Mouse (Mus musculus) cerebellum, postnatal 4 days (tissue): ENCODE measurements around the gene Bzw2.

Experiments
- DNase-seq, 2 experiments: peaks; one replicate each; pipeline ENCODE4 v3.0.0; 2022; ENCODE audit warnings: low spot score in 2 of 2, mixed read lengths in 1 of 2

The Bzw2 gene

DNA sequence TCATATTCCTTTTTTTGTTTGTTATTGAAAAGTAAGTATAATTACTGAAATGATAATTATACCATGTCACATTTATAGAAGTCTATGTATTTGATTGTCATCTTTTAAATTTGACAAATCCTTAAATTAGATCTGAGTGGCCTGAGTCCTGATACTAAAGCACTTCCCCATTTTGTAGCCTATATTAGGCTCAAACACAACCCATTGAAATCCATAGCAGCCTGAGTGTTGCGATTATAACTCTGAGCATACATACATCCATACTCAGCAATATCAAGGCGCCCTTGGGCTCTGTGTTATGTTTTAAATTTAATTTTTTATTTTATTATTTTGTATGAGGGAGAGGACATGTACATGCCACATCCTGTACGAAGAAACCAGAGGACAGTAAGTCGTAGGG lies 87.6 kb downstream of the Bzw2 start:
- DNase-seq = no peak

DNA sequence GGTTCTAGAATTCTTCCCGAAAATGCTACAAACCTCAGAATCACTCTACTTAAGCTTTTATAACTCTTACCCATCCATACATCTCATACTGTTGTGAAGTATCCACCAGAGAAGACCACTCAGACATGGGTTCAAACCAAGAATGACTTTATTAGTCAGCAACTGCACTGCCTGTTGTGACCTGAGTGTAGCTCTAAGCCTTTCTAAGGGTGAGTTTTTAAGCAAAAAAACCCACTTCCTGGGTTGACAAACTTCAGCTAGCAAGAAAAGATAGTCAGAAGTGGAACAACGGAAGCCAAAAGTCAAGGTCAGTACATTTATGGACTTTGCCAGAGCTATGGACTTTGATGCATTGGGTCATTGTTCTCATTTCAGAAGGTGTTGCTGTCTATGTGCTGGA lies 90.3 kb downstream of the Bzw2 start:
- no peak for DNase-seq

DNA sequence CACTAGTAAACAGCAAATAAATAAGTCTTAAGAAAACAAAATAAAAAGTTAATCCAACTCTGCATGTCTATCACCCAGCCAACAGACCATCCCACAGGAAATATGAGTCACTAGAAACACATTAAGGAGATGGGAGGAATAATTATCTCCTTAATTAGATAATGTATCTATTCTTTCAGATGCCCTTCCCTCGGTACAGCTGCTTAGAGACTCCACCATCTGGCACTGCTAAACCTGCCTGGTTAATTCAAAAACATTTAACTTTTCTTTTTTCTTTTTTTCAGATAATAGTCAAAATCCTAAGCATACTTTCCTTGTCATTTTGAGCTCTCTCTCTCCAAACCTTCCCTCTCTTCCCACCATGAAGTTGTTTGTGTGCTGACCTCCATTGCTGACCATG lies 92.0 kb downstream of the Bzw2 start:
- DNase-seq = no peak

DNA sequence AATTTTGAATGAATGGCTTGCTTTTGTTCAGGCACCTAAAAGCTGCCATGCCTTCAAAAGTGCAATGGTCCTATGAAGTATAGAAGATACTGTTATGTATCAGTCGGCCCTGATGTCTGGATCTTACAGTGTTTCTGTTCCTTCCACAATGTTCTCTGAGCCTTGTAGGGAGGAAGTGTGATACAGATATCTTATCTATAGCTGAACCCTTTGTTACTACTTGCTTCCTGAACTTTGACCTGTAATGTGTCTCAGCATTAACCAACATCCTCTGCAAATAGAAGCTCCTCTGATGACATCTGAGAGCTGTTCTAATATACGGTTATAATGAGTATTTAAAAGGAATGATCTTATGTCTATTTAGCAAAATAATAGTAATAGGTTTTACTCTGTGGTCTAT lies 100.2 kb downstream of the Bzw2 start:
- no peak for DNase-seq

DNA sequence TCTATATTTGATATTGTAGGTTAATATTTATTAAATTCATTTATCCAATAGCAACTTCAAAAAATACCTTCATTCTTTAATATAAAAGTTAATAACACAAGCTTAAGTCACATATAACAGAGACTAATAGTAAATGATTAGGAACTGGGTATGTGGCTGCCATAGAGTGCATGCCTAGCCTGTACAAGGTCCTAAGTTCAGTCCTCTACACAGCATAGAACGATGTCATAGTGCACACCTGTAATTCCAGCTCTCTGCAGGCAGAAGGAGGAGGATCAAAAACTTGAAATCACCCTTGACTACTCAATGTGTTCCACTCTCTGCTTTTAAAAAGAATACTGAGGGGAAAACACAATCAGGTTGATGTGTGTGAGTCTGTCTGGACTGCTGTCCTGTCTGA lies 107.6 kb downstream of the Bzw2 start:
- DNase-seq = no peak

DNA sequence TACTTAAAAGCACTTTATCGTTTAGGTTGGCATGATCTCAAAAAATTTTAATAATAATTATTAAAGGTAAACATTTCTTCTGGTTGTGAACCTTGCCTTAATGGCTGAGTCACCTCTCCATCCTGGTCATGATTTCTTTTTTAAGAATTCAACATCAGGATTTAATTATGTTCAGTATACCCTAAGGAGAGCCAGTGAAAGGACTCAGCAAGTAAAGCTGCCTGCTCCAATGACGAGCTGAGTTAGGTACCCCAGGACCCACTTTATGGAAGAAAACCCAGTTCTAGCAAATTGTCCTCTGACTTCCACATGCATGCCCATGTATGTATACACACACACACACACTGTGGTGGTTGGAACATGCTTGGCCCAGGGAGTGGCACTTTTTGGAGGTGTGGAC lies 110.3 kb downstream of the Bzw2 start:
- no peak for DNase-seq

DNA sequence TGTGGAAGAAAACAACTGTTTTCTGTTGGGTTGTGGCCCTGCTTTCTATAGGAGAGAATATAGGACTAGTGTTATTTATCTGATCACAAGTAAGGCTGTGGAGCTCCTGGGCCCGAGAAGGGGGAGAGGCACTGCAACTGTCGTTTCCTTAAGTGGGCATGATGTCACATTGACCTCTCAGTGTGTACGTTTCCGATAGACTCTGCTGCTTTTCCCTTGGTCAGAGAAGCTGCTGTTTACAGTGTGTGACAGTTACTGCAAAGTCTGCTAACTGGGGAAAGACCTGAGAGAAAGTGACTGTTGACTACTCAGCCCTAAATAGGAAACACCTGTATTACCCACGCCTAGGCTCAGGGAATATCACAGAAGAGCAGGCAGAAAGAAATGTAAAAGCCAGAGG lies 111.7 kb downstream of the Bzw2 start:
- DNase-seq = no peak

DNA sequence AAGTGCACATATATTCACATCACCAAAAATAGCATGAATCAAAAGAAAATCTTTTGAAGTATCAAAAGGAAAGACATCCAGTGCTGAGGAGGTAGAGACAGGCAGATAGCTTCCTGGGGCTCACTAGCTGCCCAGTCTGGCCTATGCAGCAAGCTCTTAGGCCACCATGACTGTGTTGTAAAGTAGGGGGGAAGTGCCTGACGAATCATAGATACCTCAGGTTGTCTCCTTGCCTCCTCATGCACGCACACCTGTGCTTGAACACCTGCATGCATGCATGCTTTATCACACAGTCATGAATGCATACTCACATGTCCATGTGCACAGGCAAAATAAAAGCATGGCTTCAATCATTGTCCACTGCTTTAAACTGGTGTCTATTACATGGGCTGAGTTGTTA lies 113.2 kb downstream of the Bzw2 start:
- DNase-seq = no peak

DNA sequence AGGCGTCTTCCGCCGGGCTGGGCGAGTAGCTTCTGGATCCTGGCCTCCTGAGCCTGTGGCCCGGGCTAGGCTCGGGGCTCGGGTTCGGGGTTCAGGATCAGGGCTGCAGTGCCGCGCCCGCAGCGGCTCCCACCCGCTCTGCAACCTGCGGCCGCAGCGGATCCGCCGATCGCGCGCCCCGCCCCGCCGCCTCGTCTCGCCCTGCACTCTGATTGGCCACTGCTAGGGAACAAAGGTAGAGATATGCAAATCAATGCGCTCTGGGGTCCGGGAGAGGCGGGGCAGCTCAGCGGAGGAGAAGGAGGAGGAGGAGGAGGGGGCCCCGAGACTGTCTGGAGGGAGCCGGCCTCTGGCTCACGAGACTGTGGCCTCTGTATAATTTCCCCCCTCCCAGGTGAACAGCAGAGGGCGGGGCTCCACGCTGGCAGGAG lies 115.5 kb downstream of the Bzw2 start, which contains the start of gene Tspan13:
Gene Tspan13, minus strand, starts transcription at position 153 of the 431 bp plus-strand sequence.
- peak; percentile 80 to 87 for DNase-seq
